Mouse (Mus musculus) CD4-positive, CD25-positive, alpha-beta regulatory T cell, adult 2 months (primary cell): Measurements from ENCODE around the gene Faap20.

ENCODE experiments used
- DNase-seq: peaks from one replicate; pipeline ENCODE4 v3.0.0-alpha.2; 2012; ENCODE audit warnings: low read depth, low spot score

Gene Faap20

GRCm38 (mm10) chr4:155286090-155286489, 36.5 kb downstream of the Faap20 start:
- no peak for DNase-seq

GRCm38 (mm10) chr4:155287713-155288112, 38.1 kb downstream of the Faap20 start:
- DNase-seq: no peak

- peak; percentile 33 for DNase-seq
Observed at GRCm38 (mm10) chr4:155288586-155288985, 39.0 kb downstream of the Faap20 start.

DNA sequence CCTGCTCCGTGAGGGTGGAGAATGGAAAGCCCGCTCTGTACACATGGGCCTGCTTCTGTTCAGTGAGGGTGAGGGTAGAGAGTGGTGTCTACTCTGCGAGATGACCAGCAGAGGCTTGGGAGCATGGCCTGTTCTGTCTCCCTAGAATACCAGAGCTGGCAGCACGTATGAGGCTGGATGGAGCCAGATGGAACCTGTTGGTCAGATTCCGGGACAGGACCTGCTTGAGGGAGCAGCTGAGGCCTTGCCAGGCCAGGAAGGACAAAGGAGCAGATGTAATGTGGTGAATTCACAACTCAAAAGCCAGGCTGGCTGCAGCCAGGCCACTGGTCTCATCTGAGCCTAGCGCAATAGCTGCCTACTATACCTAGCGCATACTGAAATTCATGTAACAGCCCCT, 40.4 kb downstream of the Faap20 start:
- DNase-seq: no peak

- no peak for DNase-seq
Observed at GRCm38 (mm10) chr4:155292863-155293262, 43.3 kb downstream of the Faap20 start.

GRCm38 (mm10) chr4:155294381-155294780, 44.8 kb downstream of the Faap20 start:
- DNase-seq: no peak

GRCm38 (mm10) chr4:155295026-155295590, 45.5 kb downstream of the Faap20 start:
- no peak for DNase-seq

DNA sequence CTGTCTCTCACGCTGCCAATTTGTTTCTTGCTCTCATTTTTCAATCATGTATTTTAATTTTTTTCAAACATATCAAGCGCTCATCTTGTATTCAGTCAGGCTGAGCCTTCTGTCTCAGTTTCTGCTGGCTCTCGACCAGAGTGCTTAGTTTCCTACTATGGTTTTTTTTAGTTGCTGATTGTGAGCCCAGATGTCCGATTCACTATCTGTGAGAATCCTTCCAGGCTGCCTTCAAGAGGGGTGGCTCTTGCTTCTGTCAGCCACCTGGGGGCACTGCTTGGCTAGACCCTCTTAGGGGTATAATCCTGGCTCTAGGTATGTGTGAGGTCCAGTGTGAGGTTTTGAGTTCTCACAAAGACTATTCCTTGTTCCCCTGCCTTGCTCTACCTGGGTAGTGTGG, 46.4 kb downstream of the Faap20 start:
- no peak for DNase-seq

GRCm38 (mm10) chr4:155297057-155297456, 47.5 kb downstream of the Faap20 start:
- DNase-seq: peak; percentile 47

DNA sequence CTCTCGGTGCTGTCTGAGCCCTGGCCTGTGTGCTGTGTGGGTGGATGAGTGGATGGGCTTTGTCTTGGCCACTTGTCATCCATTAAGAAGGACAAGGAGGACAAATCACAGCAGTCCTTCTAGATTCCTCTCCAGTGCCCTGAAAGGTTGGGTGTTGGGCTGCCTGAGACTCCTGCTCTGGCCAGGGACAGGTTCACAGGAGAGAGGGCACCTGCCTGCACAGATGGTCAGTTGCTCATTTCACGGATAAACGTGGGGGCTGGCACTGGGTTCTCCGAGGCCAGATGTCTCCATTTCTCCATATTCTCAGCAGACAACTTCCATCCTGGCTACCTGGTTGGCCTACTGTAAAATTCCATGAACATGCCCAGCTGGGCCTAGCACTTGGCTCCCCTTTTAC, 49.2 kb downstream of the Faap20 start:
- no peak for DNase-seq

- no peak for DNase-seq
Observed at GRCm38 (mm10) chr4:155300421-155301097, 51.0 kb downstream of the Faap20 start.

DNA sequence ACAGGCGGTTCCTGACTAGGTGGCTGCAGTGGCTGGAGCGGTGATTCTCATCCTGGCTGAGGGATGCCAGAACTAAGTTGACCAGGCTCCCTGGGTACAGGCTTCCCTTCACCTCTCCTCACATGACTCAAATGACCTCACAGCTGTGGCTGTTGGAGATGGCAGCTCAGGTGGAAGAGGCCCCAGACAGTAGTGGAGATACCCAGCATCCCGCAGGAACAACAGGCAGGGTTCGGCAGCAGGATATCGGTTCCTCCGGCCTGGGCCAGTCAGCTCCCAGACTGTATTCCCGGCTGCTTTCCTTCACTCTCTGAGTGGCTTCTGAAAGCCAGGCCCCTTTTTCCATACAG, 51.5 kb downstream of the Faap20 start:
- no peak for DNase-seq

- no peak for DNase-seq
Observed at GRCm38 (mm10) chr4:155301965-155302364, 52.4 kb downstream of the Faap20 start.

DNA sequence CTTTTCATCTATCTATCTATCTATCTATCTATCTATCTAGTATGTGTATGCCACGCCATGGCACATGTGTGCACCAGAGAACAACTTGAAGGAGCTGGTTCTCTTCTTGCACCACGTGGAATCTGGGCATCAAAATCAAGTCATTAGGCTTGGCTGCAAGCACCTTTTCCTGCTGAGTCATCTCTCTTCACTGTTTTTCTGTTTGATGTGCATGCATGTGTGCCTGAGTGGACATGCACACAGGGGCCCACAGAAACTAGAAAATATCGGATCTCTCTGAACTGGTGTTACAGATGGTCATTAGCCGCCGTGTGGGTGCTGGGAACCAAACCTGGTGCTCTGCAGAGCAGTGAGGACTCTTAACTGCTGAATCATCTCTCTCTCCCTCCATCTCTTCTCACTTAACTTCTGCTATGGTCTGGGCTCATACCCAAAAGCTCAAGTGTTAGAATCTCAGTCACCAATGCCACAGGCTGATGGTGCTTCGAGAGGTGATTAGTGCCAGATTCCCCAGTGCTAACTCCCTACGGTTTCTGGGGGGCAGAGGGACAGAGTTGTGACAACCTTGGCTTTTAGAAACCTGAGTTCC, 55.0 kb downstream of the Faap20 start:
- DNase-seq: no peak

- no peak for DNase-seq
Observed at GRCm38 (mm10) chr4:155305531-155306031, 56.0 kb downstream of the Faap20 start.
